9 mouse cellular contexts compared by ENCODE assay signal in genomic region chr9:103624649-103625048, GRCm38 (mm10).
DNase-seq lines count a peak whose midpoint lies in the region; ATAC-seq and TF ChIP-seq lines count a peak whose summit lies in the region.
"Had no signal": no experiment of that assay in that cellular context is flagged by ENCODE, and none has a peak within 500 bp of the region (broad histone marks: within the 10 kb centered on the region; RNA-seq: fewer than 3 reads in every experiment).

No protein-coding gene starts in this region.

- intact Hi-C loops in heart, postnatal 14 days (cut with DNase I) = loop anchor here (1.0 to 2.0 kb wide), 3 partner anchors 130 to 372 kb away; partner anchors contain the start of gene Tmem108

- no peaks in the 10 kb centered on the region for H3K4me1 ChIP-seq in embryonic facial prominence, embryonic 14.5 days (ENCODE audit: control insufficient read depth, insufficient read depth, low read length)
- no peaks in the 10 kb centered on the region for H3K4me1 ChIP-seq in lung, adult 2 months (ENCODE audit: control insufficient read depth, insufficient read depth, low read length)
- H3K4me1 ChIP-seq: lung, embryonic 15.5 days had no signal

- H3K4me2 ChIP-seq in embryonic facial prominence, embryonic 14.5 days (ENCODE audit: low read depth, low read length) = no peak overlapping the region
- H3K4me2 ChIP-seq: lung, embryonic 15.5 days had no signal

- H3K9ac ChIP-seq in embryonic facial prominence, embryonic 14.5 days (ENCODE audit: low read depth, low read length) = no peak overlapping the region
- H3K9ac ChIP-seq: lung, embryonic 15.5 days had no signal

- no peak overlapping the region for H3K27ac ChIP-seq in embryonic facial prominence, embryonic 14.5 days (replicated peaks; ENCODE audit: low read depth, low read length)
- H3K27ac ChIP-seq: lung, embryonic 15.5 days had no signal

- TF ChIP-seq CTCF in lung, adult 2 months (IDR thresholded peaks at IDR 0.05; ENCODE audit: insufficient read depth, low read length) = peak; percentile 65

- DNase-seq in MEL-GATA-1-ER (ENCODE audit: extremely low read depth, low read depth) = peak; percentile 3
- DNase-seq in adrenal gland, postnatal 25 days = peak; percentile 44
- peak; percentile 82 for DNase-seq in embryonic facial prominence, embryonic 14.5 days (ENCODE audit: low spot score)
- peak; percentile 66 to 82 for DNase-seq in heart, postnatal 14 days
- peak; percentile 36 for DNase-seq in large intestine, adult 2 months (ENCODE audit: low read depth, low spot score)
- DNase-seq in lung, adult 2 months = peak; percentile 31
- peak; percentile 79 to 86 for DNase-seq in right cerebral cortex, adult 2 months (ENCODE audit: low spot score in 2 of 2)

- H3K9me3 ChIP-seq in embryonic facial prominence, embryonic 14.5 days (ENCODE audit: control insufficient read depth, low read length) = no peaks in the 10 kb centered on the region
- H3K9me3 ChIP-seq: lung, embryonic 15.5 days had no signal

- 46% methylated on average over 1 of the region's 1 CpGs for WGBS in embryonic facial prominence, embryonic 14.5 days
- WGBS in large intestine, adult 2 months = 20% methylated on average over 1 of the region's 1 CpGs
- 17% methylated on average over 1 of the region's 1 CpGs for WGBS in lung, adult 2 months

- ATAC-seq in embryonic facial prominence, embryonic 14.5 days (ENCODE audit: low read depth) = peak; percentile 81
- ATAC-seq in erythroid progenitor cell, adult 5-6 weeks (replicated peaks; ENCODE audit: low FRiP score, poor library complexity, severe bottlenecking) = no peak

- H3K4me3 ChIP-seq in embryonic facial prominence, embryonic 14.5 days (ENCODE audit: low read depth, low read length) = no peak overlapping the region
- H3K4me3 ChIP-seq in lung, adult 2 months (replicated peaks; ENCODE audit: extremely low read depth, low read depth, low read length) = no peak overlapping the region
- H3K4me3 ChIP-seq: lung, embryonic 15.5 days had no signal

- no peak for TF ChIP-seq POLR2A in lung, adult 2 months (IDR thresholded peaks at IDR 0.05; ENCODE audit: borderline replicate concordance, extremely low read depth, low read depth, low read length)

- no peaks in the 10 kb centered on the region for H3K27me3 ChIP-seq in embryonic facial prominence, embryonic 14.5 days (replicated peaks; ENCODE audit: control insufficient read depth, insufficient read depth, low read length)
- H3K27me3 ChIP-seq: lung, embryonic 15.5 days had no signal

- H3K36me3 ChIP-seq in embryonic facial prominence, embryonic 14.5 days (ENCODE audit: control insufficient read depth, insufficient read depth, low read length) = no peaks in the 10 kb centered on the region
- H3K36me3 ChIP-seq: lung, embryonic 15.5 days had no signal

Comparison
In these comparisons a context has a peak if more than half of its experiments do, and no peak if none do; other contexts are left out.
1. DNase-seq: peak in every context shown above with its lines; median percentile 82 in right cerebral cortex, adult 2 months; 82 in embryonic facial prominence, embryonic 14.5 days; 74 in heart, postnatal 14 days; 44 in adrenal gland, postnatal 25 days; 36 in large intestine, adult 2 months; 31 in lung, adult 2 months; 3 in MEL-GATA-1-ER.